Mouse (Mus musculus) olfactory bulb, adult 2 months (tissue): ENCODE measurements around the gene Adcy2. TPM values are rescaled to one million over a fixed set of nuclear protein-coding genes. Genes with fewer than 3 reads are reported as not detected.
A peak's percentile ranks its signal among the peaks of the same experiment; 100 is the strongest.

ENCODE experiments used
- H3K27ac ChIP-seq: fragments of 200-500 bp; 2 replicates; pipeline ENCODE4 v1.5.1; 2012; ENCODE audit warnings: low read depth, low read length; ENCODE audit not compliant: insufficient read depth
- H3K4me1 ChIP-seq: fragments of 200-500 bp; 2 replicates; pipeline ENCODE4 v1.6.1; 2012; ENCODE audit warnings: low read length; ENCODE audit not compliant: control insufficient read depth, insufficient read depth
- H3K4me3 ChIP-seq: fragments of 200-500 bp; 2 replicates; pipeline ENCODE4 v1.5.1; 2012; ENCODE audit warnings: mild to moderate bottlenecking, low read depth, low read length, moderate library complexity; ENCODE audit not compliant: insufficient read depth
- CTCF ChIP-seq: fragments of 200-500 bp; IDR thresholded peaks from 2 replicates; pipeline ENCODE4 v1.5.1; 2012; ENCODE audit warnings: low read depth, mild to moderate bottlenecking, low read length, moderate library complexity; ENCODE audit not compliant: insufficient read depth
- POLR2A ChIP-seq: fragments of 200-500 bp; IDR thresholded peaks from 2 replicates; pipeline ENCODE4 v1.6.1; 2012; ENCODE audit warnings: mild to moderate bottlenecking, low read depth, low read length, moderate library complexity; ENCODE audit not compliant: insufficient read depth
- WGBS: fragments of 180-500 bp; shearing (Covaris S2); methylation state at CpG from one replicate; pipeline ENCODE4 v1.1.7; 2018; 5-methylcytosine and 5-hydroxymethylcytosine counted together
- polyA plus RNA-seq: library from polyadenylated mRNA; stranded (reverse); fragments of >200 nt; gene quantifications from 2 replicates; pipeline ENCODE4 v1.2.4, GENCODE M21; 2012; ENCODE audit warnings: low replicate concordance; ENCODE audit not compliant: missing spikeins, insufficient read depth, insufficient read length

Gene Adcy2
- polyA plus RNA-seq, 1 experiment = not detected

- TF ChIP-seq POLR2A = no peak
- no peak for TF ChIP-seq CTCF
- H3K27ac ChIP-seq = no peak overlapping the region
- WGBS = 89% methylated on average over 8 of the region's 8 CpGs
- H3K4me1 ChIP-seq = no peaks in the 10 kb centered on the region
- no peak overlapping the region for H3K4me3 ChIP-seq
Observed at GRCm38 (mm10) chr13:68765896-68766578, 233.3 kb downstream of the Adcy2 start.

GRCm38 (mm10) chr13:68764614-68765013 lies 234.7 kb downstream of the Adcy2 start:
- Histone ChIP-seq H3K4me3 (no peak overlapping the region), H3K27ac (no peak overlapping the region), H3K4me1 (no peaks in the 10 kb centered on the region)
- TF ChIP-seq POLR2A (no peak), CTCF (no peak)
- 89% methylated on average over 3 of the region's 3 CpGs for WGBS

- peak overlapping the region; percentile 41; the same call in 1 of the 2 replicates for H3K27ac ChIP-seq
- TF ChIP-seq CTCF (no peak), POLR2A (no peak)
- 71% methylated on average over 9 of the region's 9 CpGs for WGBS
- peaks cover 5% of the 10 kb centered on the region for H3K4me1 ChIP-seq
- H3K4me3 ChIP-seq = no peak overlapping the region
Observed at GRCm38 (mm10) chr13:68749801-68750200, 249.5 kb downstream of the Adcy2 start.

- WGBS = 64% methylated on average over 2 of the region's 2 CpGs
- TF ChIP-seq POLR2A = no peak
- TF ChIP-seq CTCF = no peak
- peaks cover 5% of the 10 kb centered on the region for H3K4me1 ChIP-seq
- H3K4me3 ChIP-seq = no peak overlapping the region
- H3K27ac ChIP-seq = no peak overlapping the region
Observed at GRCm38 (mm10) chr13:68749370-68749769, 250.0 kb downstream of the Adcy2 start.

GRCm38 (mm10) chr13:68745426-68745825 lies 253.9 kb downstream of the Adcy2 start:
- Histone ChIP-seq H3K27ac (no peak overlapping the region), H3K4me3 (no peak overlapping the region), H3K4me1 (peaks cover 8% of the 10 kb centered on the region)
- 92% methylated on average over 5 of the region's 5 CpGs for WGBS
- TF ChIP-seq CTCF (no peak), POLR2A (no peak)

GRCm38 (mm10) chr13:68712661-68713060 lies 286.7 kb downstream of the Adcy2 start:
- TF ChIP-seq CTCF (no peak), POLR2A (no peak)
- no peak overlapping the region for H3K27ac ChIP-seq
- no peak overlapping the region for H3K4me3 ChIP-seq
- no peaks in the 10 kb centered on the region for H3K4me1 ChIP-seq

- Histone ChIP-seq H3K4me3 (no peak overlapping the region), H3K27ac (peak overlapping the region; percentile 79; the same call in 1 of the 2 replicates), H3K4me1 (peaks cover 7% of the 10 kb centered on the region; the same call in 1 of the 2 replicates)
- WGBS = 30% methylated on average over 6 of the region's 6 CpGs
- TF ChIP-seq POLR2A = no peak
- TF ChIP-seq CTCF = no peak
Observed at GRCm38 (mm10) chr13:68707296-68707747, 292.0 kb downstream of the Adcy2 start.

GRCm38 (mm10) chr13:68684919-68685318 lies 314.4 kb downstream of the Adcy2 start:
- peaks cover 4% of the 10 kb centered on the region; the same call in 1 of the 2 replicates for H3K4me1 ChIP-seq
- 88% methylated on average over 2 of the region's 2 CpGs for WGBS
- TF ChIP-seq POLR2A = no peak
- no peak for TF ChIP-seq CTCF
- no peak overlapping the region for H3K27ac ChIP-seq
- H3K4me3 ChIP-seq = no peak overlapping the region

GRCm38 (mm10) chr13:68680429-68680828 lies 318.9 kb downstream of the Adcy2 start:
- Histone ChIP-seq H3K4me3 (no peak overlapping the region), H3K27ac (no peak overlapping the region), H3K4me1 (peaks cover 4% of the 10 kb centered on the region; the same call in 1 of the 2 replicates)
- TF ChIP-seq CTCF = no peak
- TF ChIP-seq POLR2A = no peak
- 79% methylated on average over 1 of the region's 1 CpGs for WGBS

- H3K27ac ChIP-seq = no peak overlapping the region
- H3K4me1 ChIP-seq = peaks cover 2% of the 10 kb centered on the region; the same call in 1 of the 2 replicates
- H3K4me3 ChIP-seq = no peak overlapping the region
- WGBS = 100% methylated on average over 1 of the region's 1 CpGs
- TF ChIP-seq POLR2A = no peak
- no peak for TF ChIP-seq CTCF
Observed at GRCm38 (mm10) chr13:68642786-68643185, 356.6 kb downstream of the Adcy2 start.
